Mouse (Mus musculus) testis, adult 2 months (tissue): ENCODE data around the gene 1700001K19Rik.

Experiments
- CTCF ChIP-seq: fragments of 200-500 bp; IDR thresholded peaks from 2 replicates; pipeline ENCODE4 v1.5.1; 2012; ENCODE audit warnings: low read depth, mild to moderate bottlenecking, inconsistent platforms, low read length, moderate library complexity; ENCODE audit not compliant: control insufficient read depth, insufficient read depth, insufficient replicate concordance
- POLR2A ChIP-seq: fragments of 200-500 bp; IDR thresholded peaks from 2 replicates; pipeline ENCODE4 v1.6.1; 2012; ENCODE audit warnings: low read depth, mild to moderate bottlenecking, inconsistent platforms, low read length, moderate library complexity; ENCODE audit not compliant: control insufficient read depth

GRCm38 (mm10) chr12:110696975-110697400 lies 14.6 kb upstream of the 1700001K19Rik start:
- no peak for TF ChIP-seq POLR2A
- TF ChIP-seq CTCF: no peak
